Mouse (Mus musculus) liver, embryonic 11.5 days (tissue): Measurements from ENCODE around the gene Cited4. TPM values are rescaled to one million over a fixed set of nuclear protein-coding genes. Genes with fewer than 3 reads are reported as not detected.

Source experiments
- ATAC-seq: fragments of 200-750 bp; cut with Nextera tagmentation; replicated peaks from 2 replicates; pipeline ENCODE4 v1.8.0; 2017; ENCODE audit warnings: moderate number of reproducible peaks, mild to moderate bottlenecking, moderate TSS enrichment, moderate library complexity; ENCODE audit not compliant: low FRiP score
- DNase-seq: peaks from one replicate; pipeline ENCODE4 v3.0.0-alpha.2; 2017; ENCODE audit warnings: low spot score
- H3K27ac ChIP-seq: fragments of 300-500 bp; sonication (generic); 2 replicates; pipeline ENCODE4 v1.5.1; 2014; ENCODE audit warnings: mild to moderate bottlenecking, low read depth, low read length, control low read depth
- H3K27me3 ChIP-seq: fragments of 300-500 bp; sonication (generic); replicated peaks from 2 replicates; pipeline ENCODE4 v1.6.1; 2014; ENCODE audit warnings: low read length, mixed read lengths; ENCODE audit not compliant: control insufficient read depth, insufficient read depth
- H3K36me3 ChIP-seq: fragments of 300-500 bp; sonication (generic); 2 replicates; pipeline ENCODE4 v1.6.1; 2014; ENCODE audit warnings: mild to moderate bottlenecking, low read length, moderate library complexity, mixed read lengths; ENCODE audit not compliant: control insufficient read depth, insufficient read depth
- H3K4me1 ChIP-seq: fragments of 300-500 bp; sonication (generic); replicated peaks from 2 replicates; pipeline ENCODE4 v1.6.1; 2014; ENCODE audit warnings: low read length, mixed read lengths; ENCODE audit not compliant: control insufficient read depth, insufficient read depth
- H3K4me2 ChIP-seq: fragments of 300-500 bp; sonication (generic); 2 replicates; pipeline ENCODE4 v1.6.1; 2014; ENCODE audit warnings: mild to moderate bottlenecking, control low read depth, moderate library complexity
- H3K4me3 ChIP-seq: fragments of 300-500 bp; sonication (generic); 2 replicates; pipeline ENCODE4 v1.5.1; 2014; ENCODE audit warnings: low read depth, low read length, control low read depth
- H3K9ac ChIP-seq: fragments of 300-500 bp; sonication (generic); 2 replicates; pipeline ENCODE4 v1.6.1; 2014; ENCODE audit warnings: low read depth, low read length, control low read depth
- H3K9me3 ChIP-seq: fragments of 300-500 bp; sonication (generic); 2 replicates; pipeline ENCODE4 v1.6.1; 2016; ENCODE audit warnings: low read length, inconsistent platforms, mixed read lengths; ENCODE audit not compliant: control insufficient read depth
- WGBS: fragments of 180-500 bp; shearing (Covaris S2); extraction: QIAGEN DNeasy Blood & Tissue Kit; methylation state at CpG from one replicate; pipeline ENCODE4 v1.1.7; 2014; 5-methylcytosine and 5-hydroxymethylcytosine counted together
- polyA plus RNA-seq: library from polyadenylated mRNA; unstranded; fragments of >200 nt; fragmentation: Nextera tagmentation; extraction: Ambion mirVana; gene quantifications from 2 replicates; pipeline ENCODE4 v1.2.1, GENCODE M21; 2014

The Cited4 gene
- polyA plus RNA-seq, 1 experiment from 2014 or later = 232 TPM

GRCm38 (mm10) chr4:120713021-120713420 is 46.6 kb downstream of the Cited4 start:
- Histone ChIP-seq H3K4me2 (no peak overlapping the region), H3K27me3 (peaks cover 57% of the 10 kb centered on the region), H3K36me3 (no peaks in the 10 kb centered on the region), H3K4me1 (peaks cover 5% of the 10 kb centered on the region; the same call in 1 of the 2 replicates), H3K9me3 (no peaks in the 10 kb centered on the region), H3K4me3 (no peak overlapping the region), H3K27ac (no peak overlapping the region), H3K9ac (no peak overlapping the region)
- no peak for DNase-seq
- WGBS = 88% methylated on average over 6 of the region's 6 CpGs
- ATAC-seq = no peak

- no peak overlapping the region for H3K4me3 ChIP-seq
- no peak overlapping the region for H3K9ac ChIP-seq
- no peak overlapping the region for H3K27ac ChIP-seq
- WGBS = 65% methylated on average over 6 of the region's 6 CpGs
- H3K27me3 ChIP-seq = peaks cover 63% of the 10 kb centered on the region
- no peak for DNase-seq
- H3K9me3 ChIP-seq = no peaks in the 10 kb centered on the region
- peaks cover 5% of the 10 kb centered on the region; the same call in 1 of the 2 replicates for H3K4me1 ChIP-seq
- H3K4me2 ChIP-seq = no peak overlapping the region
- peak; percentile 62 for ATAC-seq
- H3K36me3 ChIP-seq = no peaks in the 10 kb centered on the region
Measured at GRCm38 (mm10) chr4:120713856-120714497, 47.6 kb downstream of the Cited4 start.

- Histone ChIP-seq H3K9me3 (no peaks in the 10 kb centered on the region), H3K9ac (0 out of 2 replicates have a peak overlapping the region, but pooled peaks have one; percentile 22), H3K4me2 (peak overlapping the region; percentile 74), H3K27me3 (peaks cover 52% of the 10 kb centered on the region), H3K36me3 (no peaks in the 10 kb centered on the region), H3K4me3 (peak overlapping the region; percentile 45), H3K27ac (no peak overlapping the region), H3K4me1 (peaks cover 5% of the 10 kb centered on the region; the same call in 1 of the 2 replicates)
- peak; percentile 82 for ATAC-seq
- WGBS = 2% methylated on average over 12 of the region's 12 CpGs
- DNase-seq = peak; percentile 73
Measured at GRCm38 (mm10) chr4:120716141-120716571, 49.8 kb downstream of the Cited4 start.

- 0 out of 2 replicates have a peak overlapping the region, but pooled peaks have one; percentile 22 for H3K9ac ChIP-seq
Measured at GRCm38 (mm10) chr4:120716765-120717164, 50.4 kb downstream of the Cited4 start.

More at GRCm38 (mm10) chr4:120716765-120717164, 50.4 kb downstream of the Cited4 start:
- ATAC-seq (no peak), DNase-seq (no peak)
- H3K27me3 ChIP-seq = peaks cover 47% of the 10 kb centered on the region
- H3K27ac ChIP-seq = no peak overlapping the region
- H3K4me2 ChIP-seq = peak overlapping the region; percentile 74
- H3K4me3 ChIP-seq = peak overlapping the region; percentile 45
- WGBS = 15% methylated on average over 12 of the region's 12 CpGs
- H3K4me1 ChIP-seq = peaks cover 5% of the 10 kb centered on the region; the same call in 1 of the 2 replicates
- no peaks in the 10 kb centered on the region for H3K9me3 ChIP-seq
- H3K36me3 ChIP-seq = no peaks in the 10 kb centered on the region

Other genes with a start within 250 kb of the Cited4 start
- 0.10 TPM in 1 of 2 replicates, not detected in the other for gene Slfnl1, start 134.3 kb upstream of the Cited4 start, polyA plus RNA-seq
- 102 and 116 TPM in 2 replicates for gene Ctps, start 96.3 kb upstream of the Cited4 start, polyA plus RNA-seq
- gene Gm8439, start 77.8 kb upstream of the Cited4 start, polyA plus RNA-seq = not detected in 2 replicates
- 0.57 and 0.90 TPM in 2 replicates for gene Kcnq4, start 82.0 kb downstream of the Cited4 start, polyA plus RNA-seq
- gene Nfyc, start 165.0 kb downstream of the Cited4 start, polyA plus RNA-seq = 83.1 and 92.6 TPM in 2 replicates
- gene Rims3, start 188.2 kb downstream of the Cited4 start, polyA plus RNA-seq = 0.66 and 1.1 TPM in 2 replicates